Mouse (Mus musculus) megakaryocyte, embryonic 14.5 days (primary cell): Measurements from ENCODE around the gene Arfgap3. TPM values are rescaled to one million over a fixed set of nuclear protein-coding genes. Genes with fewer than 3 reads are reported as not detected.

ENCODE experiments used
- H3K27me3 ChIP-seq: replicated peaks from 2 replicates; pipeline ENCODE3; 2012; ENCODE audit warnings: inconsistent platforms
- H3K36me3 ChIP-seq: replicated peaks from 2 replicates; pipeline ENCODE3; 2012; ENCODE audit warnings: low read length, inconsistent platforms, mixed read lengths
- H3K4me1 ChIP-seq: 2 replicates; pipeline ENCODE4 v1.6.1; 2012; ENCODE audit warnings: inconsistent platforms
- H3K4me3 ChIP-seq: replicated peaks from 2 replicates; pipeline ENCODE3; 2012; ENCODE audit warnings: moderate library complexity, mild to moderate bottlenecking, inconsistent platforms
- H3K9me3 ChIP-seq: 2 replicates; pipeline ENCODE4 v1.6.1; 2012; ENCODE audit warnings: inconsistent platforms
- FLI1 ChIP-seq: IDR thresholded peaks from 2 replicates; pipeline ENCODE4 v1.6.1; 2012; ENCODE audit warnings: low read length, inconsistent platforms, mixed read lengths
- GATA1 ChIP-seq: IDR thresholded peaks from 3 replicates; pipeline ENCODE4 v1.6.1; 2012; ENCODE audit warnings: mixed read lengths, low read length, inconsistent platforms, borderline replicate concordance
- polyA plus RNA-seq: library from polyadenylated mRNA; stranded (reverse); fragments of >175 nt; gene quantifications from 2 replicates; pipeline ENCODE4 v1.2.3, GENCODE M21; 2012; ENCODE audit warnings: low replicate concordance; ENCODE audit not compliant: insufficient read depth

The Arfgap3 gene
- polyA plus RNA-seq, 1 experiment = 22.6 TPM

DNA sequence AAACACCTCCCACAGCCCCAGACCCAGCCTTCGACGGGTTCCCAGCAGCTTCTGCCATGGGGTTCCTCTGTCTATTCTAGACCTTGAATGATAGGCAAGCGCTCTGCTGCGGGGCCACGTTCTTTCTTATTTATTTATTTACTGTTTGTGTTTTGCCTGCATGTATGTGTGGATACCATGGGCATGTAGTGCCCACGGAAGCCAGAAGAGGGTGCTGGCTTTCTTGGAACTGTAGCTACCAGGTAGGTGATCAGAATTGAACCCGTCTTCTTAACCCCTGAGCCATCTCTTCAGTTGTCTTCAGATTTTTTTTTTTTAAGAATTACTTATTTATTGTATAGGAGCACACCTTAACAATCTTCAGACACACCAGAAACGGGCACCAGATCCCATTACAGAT, 51.7 kb downstream of the Arfgap3 start:
- H3K4me3 ChIP-seq = no peak overlapping the region
- peaks cover 74% of the 10 kb centered on the region for H3K36me3 ChIP-seq
- TF ChIP-seq GATA1 (no peak), FLI1 (no peak)
- H3K4me1 ChIP-seq = peaks cover 53% of the 10 kb centered on the region
- no peaks in the 10 kb centered on the region for H3K27me3 ChIP-seq
- no peaks in the 10 kb centered on the region for H3K9me3 ChIP-seq

GRCm38 (mm10) chr15:83296771-83297311, 53.2 kb downstream of the Arfgap3 start:
- H3K4me1 ChIP-seq = peaks cover 68% of the 10 kb centered on the region

DNA sequence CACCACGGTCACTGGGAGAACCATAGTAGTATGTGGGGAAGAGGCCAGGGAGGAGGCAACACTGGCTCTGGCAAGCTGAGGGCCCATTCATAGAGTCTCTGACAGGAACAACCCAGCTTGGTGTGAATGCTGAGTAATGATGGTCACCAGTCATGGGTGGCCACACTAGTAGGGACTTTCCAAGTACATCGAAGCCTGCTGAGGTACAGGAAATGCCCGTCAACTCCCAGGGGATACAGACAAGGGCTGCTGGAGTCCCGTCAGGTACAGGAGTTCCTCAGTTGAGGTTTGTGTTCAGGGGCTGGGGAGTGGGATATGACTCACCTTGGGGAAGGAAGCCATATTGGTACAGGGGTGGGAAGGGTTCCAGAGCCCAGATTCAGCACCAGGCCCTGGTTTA, 54.0 kb downstream of the Arfgap3 start:
- Histone ChIP-seq H3K27me3 (peaks cover 6% of the 10 kb centered on the region), H3K36me3 (peaks cover 53% of the 10 kb centered on the region), H3K4me3 (peak overlapping the region; percentile 34), H3K9me3 (peaks cover 9% of the 10 kb centered on the region), H3K4me1 (peaks cover 70% of the 10 kb centered on the region)
- TF ChIP-seq GATA1 (no peak), FLI1 (no peak)

More at GRCm38 (mm10) chr15:83296771-83297311, 53.2 kb downstream of the Arfgap3 start:
- H3K4me3 ChIP-seq = no peak overlapping the region
- H3K36me3 ChIP-seq = peaks cover 61% of the 10 kb centered on the region
- H3K27me3 ChIP-seq = peaks cover 4% of the 10 kb centered on the region
- peaks cover 6% of the 10 kb centered on the region for H3K9me3 ChIP-seq
- no peak for TF ChIP-seq GATA1

DNA sequence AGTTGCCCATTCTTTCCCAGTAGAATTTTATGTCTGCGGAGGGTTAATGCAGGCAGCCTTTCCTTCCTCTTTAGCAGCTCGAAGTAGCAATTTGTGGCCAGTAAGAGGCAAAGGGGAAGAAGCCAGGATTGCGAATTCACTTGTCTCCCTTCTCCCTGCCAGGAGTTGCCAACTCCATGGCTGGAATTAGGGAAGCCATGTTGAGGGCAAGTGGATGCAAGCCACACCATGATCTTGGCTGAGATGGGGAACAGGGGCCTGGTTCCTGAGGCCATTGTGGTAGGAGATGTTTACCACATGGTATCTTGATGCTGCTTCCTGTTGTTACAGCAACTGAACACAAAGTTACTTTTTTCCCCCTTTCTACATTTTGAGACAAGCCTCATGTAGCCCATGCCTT, 55.1 kb downstream of the Arfgap3 start:
- Histone ChIP-seq H3K4me1 (peaks cover 66% of the 10 kb centered on the region), H3K27me3 (peaks cover 13% of the 10 kb centered on the region), H3K4me3 (no peak overlapping the region), H3K36me3 (peaks cover 42% of the 10 kb centered on the region), H3K9me3 (peaks cover 9% of the 10 kb centered on the region)
- no peak for TF ChIP-seq FLI1
- TF ChIP-seq GATA1 = no peak

DNA sequence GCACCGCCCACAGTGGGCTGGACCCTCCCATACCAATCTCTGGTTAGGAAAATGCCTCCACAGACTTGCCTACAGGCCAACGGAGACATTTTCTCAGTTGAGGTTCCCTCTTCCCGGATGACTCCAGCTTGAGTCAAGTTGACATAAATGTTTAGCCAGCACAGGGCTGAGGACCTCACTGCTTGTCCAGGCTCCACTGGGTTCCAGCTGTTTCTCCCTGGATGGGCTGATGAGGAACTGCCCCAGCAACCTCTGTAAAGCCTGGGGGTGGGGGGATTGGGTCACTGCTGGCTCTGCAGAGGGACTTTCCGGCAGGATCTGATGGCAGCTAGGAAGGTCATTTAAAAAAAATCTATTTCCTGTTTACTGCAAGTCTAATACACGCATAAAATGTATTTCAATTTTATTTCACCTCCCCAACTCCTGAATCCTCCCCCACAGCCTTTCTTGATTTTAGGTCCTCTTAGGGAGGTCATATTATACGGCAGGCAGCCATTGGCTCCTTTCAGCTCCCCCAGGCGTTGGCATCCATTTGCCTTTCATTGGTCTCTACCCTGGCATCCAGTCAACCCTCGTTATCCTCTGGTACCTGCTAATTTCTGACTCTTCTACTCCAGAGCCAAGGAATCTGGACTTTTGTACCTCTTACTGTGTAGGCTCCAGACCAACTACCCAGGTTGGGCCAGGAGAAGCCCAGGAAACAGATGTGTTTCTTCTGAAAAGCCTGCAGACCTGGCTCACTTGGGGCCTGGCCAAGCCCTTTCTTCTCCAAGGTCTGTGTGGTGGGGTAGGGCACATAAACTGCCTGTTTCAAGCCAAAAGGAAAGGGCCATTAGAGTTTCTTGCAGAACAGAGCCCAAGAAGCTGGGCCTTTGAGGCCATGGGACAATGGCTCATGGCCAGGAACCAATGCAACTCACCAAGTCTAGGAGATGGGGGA, 56.1 kb downstream of the Arfgap3 start:
- Histone ChIP-seq H3K4me1 (peaks cover 61% of the 10 kb centered on the region), H3K27me3 (peaks cover 14% of the 10 kb centered on the region), H3K36me3 (peaks cover 33% of the 10 kb centered on the region), H3K9me3 (peaks cover 9% of the 10 kb centered on the region), H3K4me3 (no peak overlapping the region)
- TF ChIP-seq GATA1 (no peak), FLI1 (no peak)

DNA sequence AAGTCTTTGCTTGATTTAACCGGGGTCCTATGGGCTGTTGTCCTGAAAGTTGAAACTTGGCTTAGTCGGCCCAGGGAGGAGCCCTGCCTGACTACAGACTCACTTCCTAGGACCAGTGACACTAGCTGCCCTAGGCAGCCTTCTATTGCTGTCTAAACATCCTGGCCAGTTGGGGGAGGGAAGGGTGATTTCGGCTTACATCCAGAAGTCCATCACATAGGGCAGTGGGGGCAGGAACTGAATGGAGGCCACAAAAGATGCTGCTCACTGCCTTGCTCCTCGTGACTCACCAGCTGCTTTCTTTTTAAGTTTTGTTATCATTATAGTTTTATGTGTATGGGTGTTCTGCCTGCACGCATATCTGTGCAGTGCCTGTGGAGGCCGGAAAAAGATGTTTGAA, 56.9 kb downstream of the Arfgap3 start:
- peaks cover 9% of the 10 kb centered on the region for H3K9me3 ChIP-seq
- no peak overlapping the region for H3K4me3 ChIP-seq
- H3K36me3 ChIP-seq = peaks cover 29% of the 10 kb centered on the region
- H3K4me1 ChIP-seq = peaks cover 61% of the 10 kb centered on the region
- TF ChIP-seq FLI1 (no peak), GATA1 (no peak)
- H3K27me3 ChIP-seq = peaks cover 18% of the 10 kb centered on the region

DNA sequence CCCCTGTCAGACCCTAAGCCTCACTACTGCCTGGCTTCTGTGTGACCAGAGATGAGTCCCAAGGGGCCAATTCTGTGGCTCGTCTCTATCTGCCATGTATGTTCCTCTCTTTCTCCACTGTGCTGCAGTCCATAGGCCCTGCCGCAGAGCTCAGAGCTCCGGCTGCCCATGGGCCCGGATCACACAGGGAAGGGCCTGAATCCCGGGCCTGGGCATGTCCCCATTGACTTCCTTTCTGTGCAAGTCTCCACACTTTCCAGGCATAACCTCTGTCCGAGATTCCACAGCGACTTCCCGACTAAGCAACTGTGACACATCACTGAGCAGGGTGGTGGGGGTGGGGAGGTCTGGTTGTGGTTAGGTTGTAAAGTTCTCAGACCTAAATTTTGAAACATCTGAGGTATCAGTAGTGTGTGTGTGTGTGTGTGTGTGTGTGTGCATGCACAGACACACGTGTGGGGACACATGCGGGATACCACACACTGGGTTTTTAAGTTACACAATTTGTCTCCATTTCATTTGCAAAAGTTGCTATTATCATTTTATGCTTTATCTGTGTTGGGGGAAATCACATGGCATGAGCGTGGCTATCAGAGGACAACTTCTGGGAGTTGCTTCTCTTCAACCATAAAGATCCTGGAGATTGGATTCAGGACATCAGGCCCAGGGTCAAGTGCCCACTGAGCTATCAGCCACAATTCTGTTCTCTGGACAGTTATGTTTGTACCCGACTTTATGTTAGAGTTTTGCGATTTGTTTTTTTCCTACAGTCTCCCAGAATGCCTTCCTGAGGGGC, 57.6 kb downstream of the Arfgap3 start:
- Histone ChIP-seq H3K36me3 (peaks cover 22% of the 10 kb centered on the region), H3K4me3 (no peak overlapping the region), H3K27me3 (peaks cover 18% of the 10 kb centered on the region), H3K9me3 (peaks cover 9% of the 10 kb centered on the region), H3K4me1 (peaks cover 57% of the 10 kb centered on the region)
- TF ChIP-seq GATA1 (no peak), FLI1 (no peak)

DNA sequence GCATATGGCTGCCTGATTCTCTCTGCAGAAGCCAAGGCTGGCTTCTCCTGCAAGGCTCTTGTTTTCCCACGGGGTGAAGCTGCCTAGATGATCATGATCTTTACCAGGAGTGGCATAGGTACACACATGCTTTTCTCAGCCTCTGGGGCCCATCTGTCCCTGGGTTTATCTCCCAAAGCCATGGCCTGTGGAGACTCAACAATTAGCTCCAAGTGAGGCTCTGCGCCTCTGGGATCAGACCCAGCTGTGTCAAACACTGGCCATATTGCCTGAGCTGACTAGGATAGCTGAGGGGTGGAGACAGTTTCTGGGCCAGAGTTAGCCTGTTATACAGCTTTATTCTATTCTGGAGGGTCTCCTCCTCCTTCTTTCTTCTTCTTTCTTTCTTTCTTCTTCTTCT, 59.1 kb downstream of the Arfgap3 start:
- TF ChIP-seq GATA1 (no peak), FLI1 (no peak)
- peaks cover 25% of the 10 kb centered on the region for H3K27me3 ChIP-seq
- H3K9me3 ChIP-seq = peaks cover 14% of the 10 kb centered on the region
- peaks cover 41% of the 10 kb centered on the region for H3K4me1 ChIP-seq
- H3K4me3 ChIP-seq = no peak overlapping the region
- H3K36me3 ChIP-seq = peaks cover 16% of the 10 kb centered on the region

DNA sequence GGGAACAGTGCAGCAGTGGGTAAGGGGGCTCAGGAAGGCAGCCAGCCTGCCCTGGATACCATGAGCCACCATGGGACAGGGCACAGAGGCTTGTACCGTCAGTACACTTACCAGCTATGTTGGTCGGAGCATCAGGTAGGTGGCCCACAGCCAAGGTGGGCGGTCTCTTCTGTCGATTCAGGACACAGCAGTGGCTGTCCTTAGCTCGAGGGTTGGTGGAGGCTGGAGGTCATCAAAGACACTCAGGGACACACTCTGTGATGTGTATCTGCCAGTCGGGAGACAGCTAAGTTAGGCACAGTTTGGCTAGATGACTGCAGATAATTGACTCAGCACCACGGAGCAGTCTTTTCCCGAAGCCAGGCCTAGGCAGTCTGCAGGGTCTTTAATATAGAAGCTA, 65.2 kb downstream of the Arfgap3 start:
- Histone ChIP-seq H3K27me3 (peaks cover 29% of the 10 kb centered on the region), H3K4me3 (no peak overlapping the region), H3K36me3 (no peaks in the 10 kb centered on the region), H3K4me1 (no peaks in the 10 kb centered on the region), H3K9me3 (peaks cover 5% of the 10 kb centered on the region; the same call in 1 of the 2 replicates)
- TF ChIP-seq GATA1 = no peak
- no peak for TF ChIP-seq FLI1

DNA sequence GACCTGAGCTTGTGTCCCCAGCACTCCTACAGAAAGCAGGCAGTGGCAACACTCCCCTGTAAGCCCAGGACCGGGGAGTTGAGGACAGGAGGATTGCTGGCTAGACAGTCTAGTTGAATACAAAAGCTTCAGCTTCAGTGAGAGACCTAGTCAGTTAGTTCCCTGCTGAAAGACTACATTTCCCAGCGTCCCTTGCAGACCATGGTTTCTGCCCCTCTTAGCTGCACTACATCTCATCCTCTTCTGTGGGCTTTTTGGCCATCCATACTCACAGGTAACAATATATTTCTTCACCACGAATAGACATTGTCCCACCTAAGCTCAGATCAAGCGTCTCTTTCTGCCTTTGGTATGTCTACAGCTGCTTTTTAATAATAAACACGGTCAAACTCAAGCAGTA, 67.7 kb downstream of the Arfgap3 start:
- Histone ChIP-seq H3K27me3 (peaks cover 25% of the 10 kb centered on the region), H3K36me3 (no peaks in the 10 kb centered on the region), H3K4me3 (no peak overlapping the region), H3K4me1 (peaks cover 3% of the 10 kb centered on the region; the same call in 1 of the 2 replicates), H3K9me3 (peaks cover 16% of the 10 kb centered on the region)
- no peak for TF ChIP-seq GATA1
- TF ChIP-seq FLI1 = no peak
